Mouse (Mus musculus): ENCODE data around the gene Usp47.

Gene Usp47

DNA sequence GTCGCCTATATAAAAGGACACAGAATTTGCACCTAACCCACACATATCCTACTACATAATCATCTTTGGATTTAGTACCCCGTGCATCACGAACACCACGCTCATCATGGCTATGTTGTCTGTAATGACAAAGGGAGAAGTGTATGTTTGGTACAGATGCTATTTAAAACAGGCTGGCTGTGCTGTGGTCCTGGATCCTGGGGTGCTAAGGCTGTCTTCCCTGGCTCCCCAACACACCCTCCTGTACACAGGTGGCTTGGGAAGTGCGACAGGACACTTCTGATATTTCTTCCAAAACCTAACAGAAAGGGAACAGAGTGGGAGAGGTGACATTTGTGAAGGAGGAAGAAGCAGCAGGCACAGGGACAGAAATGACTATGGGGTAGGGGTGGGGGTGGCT is 100.3 kb downstream of the Usp47 start:
- no peak for DNase-seq

DNA sequence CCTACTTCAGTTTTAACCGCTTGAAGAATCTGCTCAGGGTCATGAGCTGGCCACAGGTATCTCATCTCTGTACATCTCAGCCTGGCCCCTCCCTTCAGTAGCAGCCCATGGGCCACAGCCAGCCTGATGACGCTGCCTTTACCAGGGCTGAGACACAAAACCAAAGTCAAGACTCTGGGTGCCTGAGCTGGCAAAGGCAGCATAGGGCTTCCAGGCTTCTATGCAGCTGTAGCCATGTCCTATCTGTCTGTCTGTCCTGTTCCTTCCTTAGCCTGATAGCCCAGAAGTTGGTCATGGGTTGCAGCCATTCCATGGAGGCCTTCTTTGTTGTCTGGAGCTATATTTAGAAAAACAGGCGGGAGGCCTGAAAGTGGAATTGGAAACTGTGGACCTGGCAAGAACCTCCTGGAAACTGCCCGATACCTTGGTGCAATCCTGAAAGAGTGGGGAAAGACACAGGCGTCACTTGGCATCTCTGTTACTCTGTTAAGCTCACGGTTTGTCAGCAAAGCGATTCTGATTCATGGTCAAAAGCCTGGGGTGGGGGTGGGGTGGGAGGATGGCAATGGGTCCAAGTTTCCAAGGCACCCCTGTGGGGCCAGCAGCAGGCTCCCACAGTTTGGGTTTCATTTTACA is 102.4 kb downstream of the Usp47 start:
- DNase-seq, result peak; percentile 92

DNA sequence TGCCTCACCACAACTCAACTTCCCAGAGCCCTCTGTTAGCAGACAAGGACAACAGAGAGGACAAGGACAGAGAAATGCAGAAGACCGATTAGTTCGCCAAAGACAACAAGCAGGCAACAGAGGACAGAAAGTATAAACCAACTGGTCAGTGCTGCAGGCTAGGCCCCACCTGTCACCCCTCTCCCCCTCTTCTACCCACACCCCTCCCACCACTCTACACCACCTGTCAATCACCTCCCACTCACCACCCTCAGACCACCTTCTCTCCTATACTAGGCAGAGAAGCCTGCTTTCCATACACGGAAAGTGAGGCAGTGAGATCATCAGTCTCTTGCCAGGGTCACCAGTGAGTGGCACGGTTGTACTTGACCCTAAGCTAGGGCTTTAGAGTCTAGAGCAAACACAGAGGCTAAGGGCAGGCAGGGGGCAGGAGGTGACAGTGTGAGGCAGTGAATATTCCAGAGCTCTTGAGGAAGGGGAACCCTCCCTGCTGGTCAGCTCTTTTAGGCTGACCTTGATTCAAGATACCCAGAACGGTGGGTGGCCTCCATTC is 103.9 kb downstream of the Usp47 start:
- no peak for DNase-seq

DNA sequence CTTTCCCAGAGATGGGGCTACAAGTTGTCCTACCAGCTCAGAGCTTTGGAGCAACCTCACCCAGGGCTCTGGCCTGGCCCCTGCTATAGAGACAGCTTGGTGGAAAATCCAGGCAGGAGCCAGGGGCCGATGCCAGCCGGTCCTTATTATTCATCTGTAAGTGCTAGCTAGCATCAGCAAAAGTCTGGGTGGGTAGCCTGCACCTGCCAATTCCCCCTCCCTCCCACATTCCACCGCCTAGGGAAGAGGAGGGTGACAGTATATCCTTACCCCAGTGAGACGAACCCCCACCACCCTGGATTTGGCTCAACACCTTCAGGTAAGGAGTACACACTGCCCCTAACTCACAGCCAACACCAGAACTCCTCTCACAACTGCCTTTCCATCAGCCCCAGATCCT is 104.7 kb downstream of the Usp47 start:
- peak; percentile 91 for DNase-seq

DNA sequence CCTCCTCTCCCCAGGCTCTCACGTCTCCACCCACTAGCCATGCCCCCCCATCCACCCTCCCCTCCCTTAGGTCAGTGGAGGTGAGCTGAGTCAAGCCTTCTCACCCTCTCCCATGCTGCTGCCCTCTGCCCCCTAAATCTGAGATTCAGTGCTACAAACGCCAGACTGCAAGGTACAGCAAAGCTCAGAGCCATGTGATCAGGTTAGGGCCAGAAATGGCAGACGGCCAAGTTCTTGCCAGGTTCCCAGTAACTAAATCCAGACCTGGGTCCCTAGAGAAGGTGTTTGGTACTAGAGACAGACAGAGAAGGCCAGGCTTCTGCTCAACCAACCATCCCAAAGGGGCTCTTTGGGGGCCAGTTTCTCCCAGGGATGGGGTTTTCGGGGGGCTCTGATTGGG is 105.5 kb downstream of the Usp47 start:
- DNase-seq, result no peak

DNA sequence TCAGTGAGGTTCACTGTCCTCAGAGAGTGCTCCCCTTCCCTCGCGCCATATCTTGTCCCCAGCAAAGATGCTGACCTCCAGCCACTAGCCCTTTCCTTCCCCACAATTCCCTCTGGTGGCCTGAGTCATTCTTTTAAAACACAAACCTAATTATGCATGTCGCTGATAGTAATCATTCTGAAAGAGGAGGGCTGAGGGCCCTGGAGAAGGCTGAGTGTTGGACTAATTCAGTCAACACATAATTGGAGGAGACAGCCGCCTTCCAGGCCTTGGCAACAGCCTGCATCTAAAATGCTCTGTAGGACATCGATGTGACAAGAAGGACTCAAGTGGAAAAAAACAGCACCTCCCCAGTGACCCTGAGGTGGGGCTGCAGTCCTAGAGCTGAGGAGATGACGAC is 106.5 kb downstream of the Usp47 start:
- DNase-seq, result no peak

DNA sequence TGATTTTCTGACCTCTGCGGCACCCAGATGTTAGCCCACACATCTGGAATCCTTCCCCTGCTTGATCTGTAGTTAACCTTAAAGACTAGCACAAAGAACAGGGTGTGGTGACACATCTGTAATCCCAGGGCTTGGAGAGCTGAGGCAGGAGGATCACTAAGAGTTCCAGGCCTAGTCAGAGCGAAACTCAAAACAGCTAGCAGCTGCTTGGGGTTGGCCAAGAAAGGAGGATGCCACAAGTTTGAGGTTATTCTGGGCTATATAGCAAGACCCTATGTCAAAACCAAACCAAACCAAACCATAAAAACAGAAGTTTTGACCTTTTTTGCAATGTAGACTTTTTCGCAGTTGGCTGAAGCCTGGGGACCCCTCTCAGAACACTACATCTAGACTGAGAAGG is 107.4 kb downstream of the Usp47 start:
- no peak for DNase-seq

DNA sequence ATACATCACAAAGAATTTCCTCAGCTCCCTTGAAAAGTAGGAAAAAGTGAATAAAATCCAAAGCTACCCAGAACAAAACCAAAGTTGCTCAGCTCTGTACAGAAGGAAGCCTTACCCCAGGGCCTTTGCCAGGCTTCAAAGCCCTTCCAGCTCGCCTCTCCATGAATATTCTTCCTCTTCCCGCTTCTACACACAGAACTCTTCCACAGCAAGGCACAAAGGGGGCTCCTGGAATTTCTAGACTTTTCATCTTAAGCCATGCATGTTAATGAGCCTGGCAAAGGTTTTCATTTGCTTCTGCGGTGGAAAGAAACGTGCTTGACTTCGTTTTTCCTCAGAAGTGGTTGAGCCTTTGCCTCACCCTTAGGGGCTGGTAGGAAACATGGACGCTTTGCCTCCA is 108.7 kb downstream of the Usp47 start:
- no peak for DNase-seq

DNA sequence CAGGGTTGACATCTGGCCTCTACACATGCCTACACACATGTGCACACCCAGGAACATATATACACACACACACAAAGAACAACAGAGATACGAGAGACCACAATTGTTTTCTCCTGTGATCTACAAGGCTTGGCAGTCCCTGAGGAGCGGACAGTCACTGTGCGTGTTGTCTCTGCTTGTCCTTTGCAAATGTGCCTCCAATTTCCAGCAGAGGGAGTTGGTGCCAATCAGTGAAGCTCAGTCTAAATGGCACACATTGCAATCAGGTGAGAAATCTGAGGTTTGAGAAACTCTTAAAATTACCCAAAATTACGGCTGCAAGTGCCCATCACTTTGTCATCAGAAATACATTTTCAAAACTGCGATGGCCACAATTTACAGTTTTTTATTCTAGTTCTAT is 110.0 kb downstream of the Usp47 start:
- DNase-seq, result no peak

DNA sequence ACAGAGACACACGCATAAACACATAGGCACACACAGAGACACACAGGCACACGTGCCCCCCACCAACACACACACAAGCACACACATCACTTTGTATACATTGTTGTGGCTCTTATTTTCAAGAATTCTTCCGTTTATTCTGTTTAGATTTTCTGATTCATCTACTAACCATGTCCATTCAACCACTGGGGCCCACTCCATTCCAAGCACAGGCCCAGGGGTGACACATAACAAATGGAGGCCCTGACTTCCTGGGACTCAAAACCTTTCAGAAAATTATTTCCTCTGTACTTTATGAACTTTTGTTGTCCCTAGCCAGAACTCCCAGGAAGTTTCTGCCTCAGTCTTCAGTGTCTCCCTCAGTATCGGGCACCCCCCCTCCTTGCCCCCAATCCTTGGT is 111.9 kb downstream of the Usp47 start:
- DNase-seq, result no peak

DNA sequence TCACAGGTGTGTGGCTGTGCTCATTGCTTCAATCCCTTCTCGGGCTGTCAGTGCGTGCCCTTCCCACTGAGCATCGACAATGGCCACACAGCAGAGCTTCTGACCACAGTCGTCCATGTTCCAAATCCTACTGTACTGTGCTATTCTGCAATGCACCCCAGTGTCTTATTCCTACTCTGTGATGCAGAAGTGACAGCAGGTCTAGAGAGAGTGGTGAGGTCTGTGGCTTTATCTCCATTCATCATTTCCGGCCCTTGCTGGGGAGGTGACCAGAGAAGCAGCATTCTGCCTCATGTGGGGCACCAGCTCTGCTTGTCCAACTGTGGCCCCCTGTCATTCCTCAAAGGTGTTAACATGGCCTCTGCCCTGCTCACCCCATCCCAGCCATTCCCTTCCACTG is 113.2 kb downstream of the Usp47 start:
- DNase-seq, result peak; percentile 86

DNA sequence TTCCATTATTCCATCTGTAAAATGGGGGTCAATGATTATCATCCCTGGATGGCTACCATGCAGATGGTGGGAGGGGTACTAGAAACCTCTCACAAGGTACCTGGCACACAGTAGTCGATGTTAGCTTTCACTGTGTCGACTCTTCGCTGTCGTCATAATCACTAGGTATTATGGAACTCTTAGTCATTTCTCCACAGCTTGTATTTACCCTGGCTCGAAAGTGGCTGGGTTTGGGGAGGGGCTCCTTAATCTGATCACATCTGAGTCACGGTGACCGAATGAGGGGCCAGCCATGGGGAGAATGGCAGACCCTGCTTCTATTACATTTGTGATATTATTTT is 114.8 kb downstream of the Usp47 start:
- DNase-seq, result no peak

DNA sequence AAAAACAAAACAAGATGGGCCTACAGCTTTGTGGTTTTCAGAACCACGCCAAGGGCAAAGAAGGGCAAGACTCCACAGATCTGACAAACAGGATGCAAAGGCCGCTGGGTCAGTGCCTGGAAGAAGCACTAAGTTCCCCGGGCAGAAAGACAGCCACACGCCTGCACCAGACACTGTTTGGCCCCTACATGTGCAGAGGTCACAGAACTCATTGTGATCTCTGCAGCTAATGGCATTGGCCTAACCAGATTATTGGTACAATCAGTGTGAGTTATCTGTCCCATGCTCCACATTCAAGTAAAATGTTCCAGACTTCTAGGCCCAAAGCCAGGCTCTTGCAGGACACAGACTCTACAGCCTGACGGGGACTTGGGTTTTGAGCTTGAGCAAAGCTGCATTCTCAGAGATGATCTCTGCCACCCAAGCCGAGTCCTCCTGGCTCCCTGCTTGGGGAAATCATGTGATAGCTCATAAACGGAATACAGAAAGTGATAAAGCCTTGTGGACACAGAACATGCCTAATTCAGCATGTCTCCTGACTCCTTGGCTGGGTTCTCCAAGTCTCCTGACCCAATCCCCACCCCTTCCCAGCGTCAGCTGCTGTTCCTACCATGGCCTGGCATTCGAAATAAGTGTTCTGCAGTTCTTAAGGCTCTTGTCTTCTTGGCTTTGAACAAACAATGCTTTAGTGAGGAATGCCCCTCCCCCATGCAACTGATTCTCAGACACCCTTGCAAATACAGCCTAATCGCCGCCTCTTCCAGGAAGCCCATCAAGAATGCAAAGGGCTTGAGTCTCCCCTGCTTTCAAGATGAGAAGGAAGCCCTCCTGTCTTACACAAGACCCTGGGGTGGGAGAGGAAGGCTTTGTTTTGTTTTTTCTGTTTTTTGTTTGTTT is 115.5 kb downstream of the Usp47 start:
- peak; percentile 95 for DNase-seq

DNA sequence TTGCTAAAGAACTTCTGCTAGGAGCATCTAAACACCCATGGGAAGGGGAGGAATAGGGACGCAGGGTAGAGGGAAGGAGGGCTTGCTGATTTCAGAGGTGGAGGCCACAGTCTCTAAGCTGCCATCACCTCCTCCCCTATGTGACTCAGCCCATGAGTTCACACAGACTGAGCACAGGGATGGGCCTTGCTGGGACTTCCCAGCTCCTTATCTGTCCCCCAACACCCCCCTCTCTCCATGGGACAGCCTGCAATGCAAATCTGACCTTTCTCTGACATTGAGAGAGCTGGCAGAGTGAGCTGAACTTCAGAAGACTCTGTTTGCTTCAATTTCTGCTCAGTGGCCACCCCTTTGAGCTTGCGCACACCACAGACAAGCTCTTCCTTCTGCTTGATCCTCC is 117.4 kb downstream of the Usp47 start:
- DNase-seq, result no peak

DNA sequence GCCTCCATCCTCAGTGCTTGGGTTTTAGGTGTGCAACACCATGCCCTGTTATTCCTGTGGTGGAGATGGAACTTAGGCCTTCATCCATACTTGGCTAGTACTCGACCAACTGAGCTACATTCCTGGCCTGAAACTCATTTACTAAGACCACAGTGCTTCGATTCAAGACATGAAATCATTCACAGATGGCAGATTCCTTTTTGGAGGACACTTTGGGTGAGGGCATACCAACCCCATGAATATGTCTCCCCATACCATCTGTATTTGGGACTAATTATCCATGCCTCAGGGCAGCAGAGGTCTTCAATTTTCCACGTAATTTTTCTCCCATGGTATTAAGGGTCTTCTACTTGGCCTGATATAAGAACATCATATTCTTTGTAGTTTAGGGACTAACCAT is 119.3 kb downstream of the Usp47 start:
- DNase-seq, result no peak

DNA sequence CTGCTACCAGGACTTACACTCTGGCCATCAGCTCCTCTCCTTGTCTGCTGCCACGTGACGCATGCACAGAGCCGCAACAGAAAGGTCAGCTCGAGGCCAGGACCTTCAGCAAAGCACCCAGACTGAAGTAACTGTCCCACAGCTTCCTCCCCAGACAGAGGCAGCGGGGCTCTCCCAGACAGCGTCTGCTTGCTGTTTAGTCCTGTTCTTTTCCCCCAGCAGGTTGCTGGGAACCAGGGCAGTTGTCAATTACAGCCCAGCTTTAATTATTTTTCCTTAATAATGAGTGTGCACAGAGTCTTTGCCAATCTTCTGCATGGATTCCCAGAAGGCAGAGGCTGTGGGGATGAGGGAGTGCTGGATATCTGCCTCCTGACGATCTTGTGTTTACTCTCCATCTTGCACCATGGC is 119.8 kb downstream of the Usp47 start:
- DNase-seq, result no peak

DNA sequence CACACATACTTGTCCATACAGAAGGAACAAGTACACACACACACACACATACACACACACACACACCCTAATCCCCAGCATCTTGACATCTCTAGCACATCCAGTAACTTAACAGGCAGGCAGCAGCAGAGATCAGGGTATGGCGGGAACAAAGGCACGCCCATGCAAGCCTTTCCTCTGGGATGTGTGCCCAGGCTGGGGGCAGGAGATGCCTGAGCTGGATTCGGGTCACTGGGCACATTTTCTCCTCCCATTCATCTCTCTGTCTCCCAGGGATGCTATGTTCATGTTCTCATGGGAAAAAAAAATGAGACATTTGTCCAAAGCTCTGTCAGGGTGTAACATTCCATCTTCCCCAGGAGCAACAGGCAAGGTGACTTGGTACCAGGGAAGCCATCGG is 120.7 kb downstream of the Usp47 start:
- no peak for DNase-seq

DNA sequence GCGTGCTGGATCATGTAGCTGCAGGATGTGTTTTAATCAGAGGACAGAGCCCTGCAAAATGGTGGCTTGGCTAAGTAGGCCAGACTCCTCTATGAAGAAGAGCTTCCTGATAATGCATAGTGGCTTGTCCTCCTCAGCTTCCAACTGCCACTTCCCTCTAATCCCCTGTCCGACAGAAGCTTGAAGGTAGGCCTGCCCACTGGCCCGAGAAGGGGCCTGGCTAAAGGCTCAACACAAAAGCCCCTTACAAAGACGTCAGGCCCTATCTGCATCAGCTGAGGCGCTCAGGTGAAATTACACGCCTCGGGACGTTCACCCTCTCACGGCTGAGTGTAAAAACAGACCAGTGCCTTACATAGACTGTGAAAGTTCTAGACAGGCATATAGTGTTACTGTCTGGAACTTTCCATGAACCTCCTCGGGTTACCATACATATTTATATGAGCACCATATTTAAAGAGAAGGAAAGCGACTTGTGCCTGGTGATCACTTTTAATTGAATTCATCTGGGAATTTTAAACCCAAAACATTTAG is 121.4 kb downstream of the Usp47 start:
- no peak for DNase-seq

DNA sequence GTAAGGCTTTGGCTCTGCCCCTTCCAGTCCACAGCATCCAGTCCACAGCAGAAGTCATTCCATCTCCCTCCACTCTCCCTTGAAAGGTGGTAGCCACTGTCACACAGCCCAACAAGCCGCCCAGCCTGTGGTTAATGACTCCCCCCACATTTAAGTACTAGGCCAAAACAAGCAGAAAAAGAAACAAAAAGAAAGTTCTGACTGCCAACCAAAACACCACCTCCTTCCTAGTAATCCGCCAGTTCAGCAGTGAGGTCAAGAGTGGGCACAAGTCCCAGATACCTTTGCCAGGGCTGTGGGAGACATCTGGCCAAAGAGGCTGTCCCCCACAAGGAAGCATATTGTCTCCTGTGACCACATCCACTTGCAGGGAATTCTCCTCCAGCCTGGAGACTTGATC is 124.7 kb downstream of the Usp47 start:
- peak; percentile 96 for DNase-seq

DNA sequence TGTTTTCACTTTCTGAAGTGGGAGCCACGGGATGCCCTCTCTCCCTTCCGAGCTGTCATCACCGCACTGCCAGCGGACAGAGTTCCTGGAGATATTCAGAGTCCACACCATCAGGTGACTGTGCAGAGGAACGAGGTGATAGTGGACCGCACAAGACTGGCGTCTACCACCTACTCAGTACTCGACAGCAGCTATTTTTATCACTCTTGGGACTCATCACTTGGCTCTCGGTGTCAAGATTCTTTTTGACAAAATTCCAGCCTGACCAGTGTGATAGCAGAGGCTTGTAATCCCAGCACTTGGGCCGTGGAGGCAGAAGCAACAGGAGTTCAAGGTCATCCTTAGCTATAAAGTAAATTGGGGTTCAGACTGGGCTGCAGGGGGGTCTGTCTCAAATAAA is 125.8 kb downstream of the Usp47 start:
- peak; percentile 91 for DNase-seq

DNA sequence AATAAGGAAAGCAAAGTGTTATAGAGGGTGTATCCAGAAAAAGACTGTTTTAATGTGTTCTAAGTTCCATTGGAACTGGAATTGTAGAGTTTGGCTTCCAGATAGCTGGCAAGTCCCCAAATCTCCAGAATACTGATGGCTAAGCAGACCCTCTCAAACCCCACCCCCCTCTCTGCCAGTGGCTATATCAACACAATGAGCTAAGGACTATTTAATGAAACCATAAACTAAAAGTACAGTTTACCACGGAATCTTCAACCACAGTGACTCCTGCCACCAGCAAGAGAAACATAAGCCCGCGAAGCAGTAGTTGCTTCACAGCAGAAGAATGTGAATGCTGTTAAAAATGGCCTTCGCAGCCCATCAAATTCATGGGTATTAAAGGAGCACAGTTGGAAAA is 131.1 kb downstream of the Usp47 start:
- no peak for DNase-seq

DNA sequence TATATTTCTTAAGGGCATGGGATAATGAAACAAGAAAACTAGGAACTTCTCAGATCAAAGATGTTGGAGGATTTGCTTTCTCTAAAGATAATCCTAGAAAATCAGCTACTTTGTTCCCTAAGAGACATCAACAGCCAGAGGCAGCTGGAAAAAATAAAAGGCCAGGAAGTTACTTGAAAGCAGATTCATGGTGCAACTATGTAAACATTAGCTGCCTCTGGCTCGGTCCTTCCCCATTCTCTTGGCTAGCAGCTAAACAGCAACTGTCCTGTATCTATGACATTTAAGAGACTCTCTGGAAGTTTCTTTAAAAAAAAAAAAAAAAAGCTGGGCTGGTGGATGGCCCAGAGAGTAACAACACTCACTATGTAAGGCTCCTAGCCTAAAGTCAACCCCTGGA is 131.9 kb downstream of the Usp47 start:
- no peak for DNase-seq

DNA sequence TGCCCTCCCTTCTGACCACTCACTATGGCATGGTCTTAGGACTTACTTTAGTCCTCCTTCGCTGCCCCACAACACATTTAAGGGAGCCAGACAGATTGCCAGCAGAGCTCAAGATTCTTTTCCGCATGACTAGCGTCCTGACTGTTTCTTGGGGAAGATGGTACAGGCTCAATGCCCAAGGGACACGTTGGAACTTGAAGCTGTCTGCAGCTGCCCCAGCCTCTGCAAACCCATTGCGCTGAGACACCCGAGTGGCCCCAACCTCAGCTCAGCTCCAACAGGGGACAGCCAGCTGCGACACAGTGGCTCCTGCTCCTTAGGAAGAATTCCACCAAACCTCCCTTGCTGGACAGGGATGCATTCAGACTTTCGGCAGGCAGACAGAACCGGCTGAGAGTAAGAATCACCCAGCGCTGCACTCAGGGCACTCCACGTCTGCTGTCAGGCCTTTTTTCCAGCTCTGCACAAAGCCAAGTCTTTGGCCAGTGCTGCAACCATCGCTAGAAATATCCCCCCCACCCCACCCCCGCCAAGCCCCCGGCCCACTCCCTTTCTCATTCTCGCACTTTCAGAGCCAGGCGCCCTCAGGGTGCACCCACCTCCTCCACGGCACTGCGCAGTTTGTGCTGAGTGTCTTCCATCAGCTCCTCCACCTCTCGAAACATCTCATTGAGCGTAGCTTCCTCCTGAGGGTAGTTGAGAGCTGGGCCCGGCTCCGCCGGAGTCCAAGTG is 134.4 kb downstream of the Usp47 start:
- no peak for DNase-seq

All from heart, adult 11 months (tissue).